Mouse (Mus musculus) megakaryocyte, embryonic 14.5 days (primary cell): ENCODE data around the gene Hfe.

ENCODE experiments used
- FLI1 ChIP-seq: IDR thresholded peaks from 2 replicates; pipeline ENCODE4 v1.6.1; 2012; ENCODE audit warnings: low read length, inconsistent platforms, mixed read lengths
- GATA1 ChIP-seq: IDR thresholded peaks from 3 replicates; pipeline ENCODE4 v1.6.1; 2012; ENCODE audit warnings: mixed read lengths, low read length, inconsistent platforms, borderline replicate concordance

DNA sequence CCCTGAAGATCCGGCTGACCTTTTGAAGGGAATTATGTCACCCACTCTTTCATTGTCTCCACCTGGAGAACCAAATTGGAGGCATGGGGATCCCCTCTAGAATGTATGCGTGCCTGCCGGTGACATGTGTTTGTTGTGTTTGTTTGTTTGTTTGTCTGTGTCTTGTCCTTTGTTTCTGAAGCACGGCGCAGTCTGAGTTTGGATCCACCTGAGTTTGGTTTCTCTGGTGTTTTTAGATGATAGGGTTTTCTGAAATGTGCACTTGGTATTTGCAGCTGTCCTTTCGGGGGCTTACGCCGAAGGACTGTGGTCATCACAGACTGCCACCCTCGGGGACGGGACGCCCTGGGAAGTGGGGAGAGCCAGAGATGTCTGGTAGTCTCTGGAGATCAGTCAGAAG lies 6.5 kb upstream of the Hfe start:
- no peak for TF ChIP-seq GATA1
- no peak for TF ChIP-seq FLI1
